Mouse (Mus musculus) liver, embryonic 15.5 days (tissue): ENCODE results near the gene Akr1b10. TPM values are rescaled to one million over a fixed set of nuclear protein-coding genes. Genes with fewer than 3 reads are reported as not detected.
"Not testable (repeated sequence)": the region's sequence is repeated elsewhere in the genome, so short reads cannot be mapped to it uniquely, and the experiment has no call there.

Experiments used
- ATAC-seq: fragments of 200-750 bp; cut with Nextera tagmentation; 2 replicates; pipeline ENCODE4 v1.8.0; 2017; ENCODE audit warnings: moderate number of reproducible peaks, mild to moderate bottlenecking, moderate library complexity; ENCODE audit not compliant: insufficient read depth
- H3K27ac ChIP-seq: fragments of 300-500 bp; sonication (generic); replicated peaks from 2 replicates; pipeline ENCODE4 v1.5.1; 2015; ENCODE audit warnings: mild to moderate bottlenecking, inconsistent platforms
- H3K27me3 ChIP-seq: fragments of 300-500 bp; sonication (generic); 2 replicates; pipeline ENCODE4 v1.6.1; 2015; ENCODE audit warnings: mild to moderate bottlenecking, inconsistent platforms
- H3K36me3 ChIP-seq: fragments of 300-500 bp; sonication (generic); replicated peaks from 2 replicates; pipeline ENCODE4 v1.6.1; 2015; ENCODE audit warnings: moderate library complexity, mild to moderate bottlenecking, inconsistent platforms
- H3K4me1 ChIP-seq: fragments of 300-500 bp; sonication (generic); replicated peaks from 2 replicates; pipeline ENCODE4 v1.6.1; 2015; ENCODE audit warnings: inconsistent platforms
- H3K4me2 ChIP-seq: fragments of 300-500 bp; sonication (generic); 2 replicates; pipeline ENCODE4 v1.6.1; 2015; ENCODE audit warnings: moderate library complexity, mild to moderate bottlenecking, inconsistent platforms
- H3K4me3 ChIP-seq: fragments of 300-500 bp; sonication (generic); replicated peaks from 2 replicates; pipeline ENCODE4 v1.5.1; 2015; ENCODE audit warnings: mild to moderate bottlenecking, inconsistent platforms
- H3K9ac ChIP-seq: fragments of 300-500 bp; sonication (generic); 2 replicates; pipeline ENCODE4 v1.6.1; 2015; ENCODE audit warnings: moderate library complexity, mild to moderate bottlenecking, inconsistent platforms
- H3K9me3 ChIP-seq: fragments of 300-500 bp; sonication (generic); replicated peaks from 2 replicates; pipeline ENCODE4 v1.6.1; 2016; ENCODE audit warnings: inconsistent platforms
- WGBS: fragments of 180-500 bp; shearing (Covaris S2); methylation state at CpG from one replicate; pipeline ENCODE4 v1.1.7; 2015; ENCODE audit warnings: mixed read lengths; ENCODE audit not compliant: insufficient replicate concordance; 5-methylcytosine and 5-hydroxymethylcytosine counted together
- polyA plus RNA-seq: library from polyadenylated mRNA; unstranded; fragments of >200 nt; fragmentation: Nextera tagmentation; extraction: Ambion mirVana; gene quantifications from 2 replicates; pipeline ENCODE4 v1.2.1, GENCODE M21; 2015

Akr1b10 gene
- polyA plus RNA-seq, 1 experiment from 2014 or later: 8.7 TPM

GRCm38 (mm10) chr6:34412023-34412422 is 28.0 kb downstream of the Akr1b10 start, which contains the start of gene Akr1b7:
Gene Akr1b7 (plus strand): TSS chr6:34412334.
- H3K9me3 ChIP-seq: no peaks in the 10 kb centered on the region
- no peaks in the 10 kb centered on the region for H3K36me3 ChIP-seq
- ATAC-seq: 0 out of 2 replicates have a peak, but pooled peaks have one; percentile 25
- H3K4me1 ChIP-seq: peaks cover 12% of the 10 kb centered on the region; the same call in 1 of the 2 replicates
- 50% methylated on average over 6 of the region's 6 CpGs for WGBS
- H3K27me3 ChIP-seq: no peaks in the 10 kb centered on the region
- H3K4me2 ChIP-seq: no peak within 1 kb of the TSS
- no peak within 1 kb of the TSS for H3K27ac ChIP-seq
- no peak within 1 kb of the TSS for H3K9ac ChIP-seq
- no peak within 1 kb of the TSS for H3K4me3 ChIP-seq

DNA sequence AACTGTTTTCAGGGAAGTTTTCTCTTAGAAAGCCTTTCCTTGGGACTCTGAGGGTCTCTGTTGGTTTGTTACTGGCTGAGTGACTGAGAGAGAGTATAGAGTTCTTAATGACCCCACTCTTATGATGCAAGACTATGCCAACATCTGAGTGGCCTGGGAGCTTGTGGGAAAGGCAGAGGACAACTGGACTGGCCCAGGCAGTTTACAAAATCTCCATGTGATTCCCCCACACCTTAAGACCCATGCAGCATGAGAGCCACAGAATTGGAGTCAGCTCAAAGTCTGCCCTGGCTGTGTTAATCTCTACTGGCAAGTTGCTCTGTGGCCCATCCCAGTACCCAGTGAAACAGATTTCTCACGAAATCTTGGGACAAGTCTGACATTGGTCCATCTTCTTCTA is 28.7 kb downstream of the Akr1b10 start:
- no peaks in the 10 kb centered on the region for H3K36me3 ChIP-seq
- no peaks in the 10 kb centered on the region for H3K27me3 ChIP-seq
- H3K9me3 ChIP-seq: no peaks in the 10 kb centered on the region
- H3K4me3 ChIP-seq: no peak overlapping the region
- peaks cover 12% of the 10 kb centered on the region; the same call in 1 of the 2 replicates for H3K4me1 ChIP-seq
- H3K4me2 ChIP-seq: no peak overlapping the region
- no peak overlapping the region for H3K9ac ChIP-seq
- ATAC-seq: no peak
- H3K27ac ChIP-seq: no peak overlapping the region
- 58% methylated on average over 1 of the region's 1 CpGs for WGBS

DNA sequence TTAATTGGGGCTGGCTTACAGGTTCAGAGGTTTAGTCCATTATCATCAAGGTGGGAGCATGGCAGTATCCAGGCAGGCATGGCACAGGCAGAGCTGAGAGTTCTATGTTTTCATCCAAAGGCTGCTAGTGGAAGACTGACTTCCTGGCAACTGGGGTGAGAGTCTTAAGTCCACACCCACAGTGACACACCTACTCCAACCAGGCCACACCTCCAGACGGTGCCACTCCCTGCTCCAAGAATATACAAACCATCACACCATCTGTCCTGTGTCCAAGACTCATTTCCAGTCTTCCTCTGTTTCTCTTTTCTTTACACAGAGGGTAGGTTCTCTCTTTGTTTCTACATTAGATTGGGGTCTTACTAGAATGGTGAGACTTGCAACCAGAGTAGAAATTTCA is 29.4 kb downstream of the Akr1b10 start:
- not testable (repeated sequence) for H3K9me3 ChIP-seq, H3K9ac ChIP-seq, H3K4me2 ChIP-seq, H3K27ac ChIP-seq, H3K27me3 ChIP-seq, H3K4me3 ChIP-seq, H3K36me3 ChIP-seq, ATAC-seq
- H3K4me1 ChIP-seq: peaks cover 12% of the 10 kb centered on the region; the same call in 1 of the 2 replicates
- 26% methylated on average over 1 of the region's 1 CpGs for WGBS

DNA sequence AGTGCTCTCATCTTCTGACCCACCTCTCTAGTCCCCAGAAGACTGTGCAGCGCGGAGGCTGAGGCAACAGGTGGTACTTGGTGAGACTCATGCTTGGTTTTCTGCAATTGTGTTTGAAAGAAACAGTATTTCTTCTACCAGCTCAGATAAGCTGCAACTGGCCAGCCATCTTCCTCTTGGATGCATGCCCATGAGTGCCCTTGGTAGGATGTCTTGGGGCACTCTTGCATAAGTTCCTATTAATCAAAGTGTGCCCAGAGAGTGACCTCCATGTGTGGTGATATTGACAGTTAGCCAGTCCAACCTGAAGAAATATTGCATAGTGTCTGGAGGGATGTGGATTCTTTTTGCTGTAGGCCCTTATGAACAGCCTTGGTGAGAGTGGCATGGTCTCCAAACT is 32.5 kb downstream of the Akr1b10 start:
- H3K27me3 ChIP-seq: no peaks in the 10 kb centered on the region
- H3K4me2 ChIP-seq: no peak overlapping the region
- H3K4me1 ChIP-seq: peaks cover 12% of the 10 kb centered on the region; the same call in 1 of the 2 replicates
- no peak overlapping the region for H3K27ac ChIP-seq
- ATAC-seq: no peak
- no peaks in the 10 kb centered on the region for H3K36me3 ChIP-seq
- H3K4me3 ChIP-seq: no peak overlapping the region
- no peaks in the 10 kb centered on the region for H3K9me3 ChIP-seq
- 75% methylated on average over 2 of the region's 2 CpGs for WGBS
- no peak overlapping the region for H3K9ac ChIP-seq

- no peak overlapping the region for H3K4me3 ChIP-seq
- no peaks in the 10 kb centered on the region for H3K27me3 ChIP-seq
- no peaks in the 10 kb centered on the region for H3K36me3 ChIP-seq
- H3K27ac ChIP-seq: no peak overlapping the region
- H3K9me3 ChIP-seq: no peaks in the 10 kb centered on the region
- no peaks in the 10 kb centered on the region for H3K4me1 ChIP-seq
- no peak overlapping the region for H3K4me2 ChIP-seq
- no peak overlapping the region for H3K9ac ChIP-seq
- no peak for ATAC-seq
Observed at GRCm38 (mm10) chr6:34419071-34419470, 35.1 kb downstream of the Akr1b10 start.

DNA sequence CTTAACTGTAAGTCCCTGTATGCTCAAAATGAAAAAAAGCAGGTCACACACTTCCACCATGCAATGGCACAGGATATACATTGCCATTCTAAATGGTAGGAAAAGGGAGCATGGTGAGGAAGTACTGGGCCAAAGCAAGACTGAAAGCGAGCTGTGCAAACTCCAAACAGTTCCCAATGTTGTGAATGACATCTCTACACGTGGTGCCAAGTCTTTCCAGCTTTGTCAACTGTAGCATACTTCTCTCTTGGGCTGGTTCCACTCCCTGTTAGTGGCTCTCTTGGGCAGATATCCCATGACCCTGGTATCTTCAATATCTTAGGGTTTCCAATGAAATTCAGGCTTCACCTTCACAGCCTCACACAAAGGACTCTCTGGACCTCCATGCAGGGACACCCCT is 55.0 kb downstream of the Akr1b10 start:
- no peak overlapping the region for H3K4me3 ChIP-seq
- 37% methylated on average over 2 of the region's 2 CpGs for WGBS
- H3K36me3 ChIP-seq: no peaks in the 10 kb centered on the region
- no peaks in the 10 kb centered on the region for H3K4me1 ChIP-seq
- no peak for ATAC-seq
- H3K27me3 ChIP-seq: no peaks in the 10 kb centered on the region; the same call in 1 of the 2 replicates
- no peaks in the 10 kb centered on the region for H3K9me3 ChIP-seq
- H3K4me2 ChIP-seq: no peak overlapping the region
- H3K9ac ChIP-seq: no peak overlapping the region
- no peak overlapping the region for H3K27ac ChIP-seq

DNA sequence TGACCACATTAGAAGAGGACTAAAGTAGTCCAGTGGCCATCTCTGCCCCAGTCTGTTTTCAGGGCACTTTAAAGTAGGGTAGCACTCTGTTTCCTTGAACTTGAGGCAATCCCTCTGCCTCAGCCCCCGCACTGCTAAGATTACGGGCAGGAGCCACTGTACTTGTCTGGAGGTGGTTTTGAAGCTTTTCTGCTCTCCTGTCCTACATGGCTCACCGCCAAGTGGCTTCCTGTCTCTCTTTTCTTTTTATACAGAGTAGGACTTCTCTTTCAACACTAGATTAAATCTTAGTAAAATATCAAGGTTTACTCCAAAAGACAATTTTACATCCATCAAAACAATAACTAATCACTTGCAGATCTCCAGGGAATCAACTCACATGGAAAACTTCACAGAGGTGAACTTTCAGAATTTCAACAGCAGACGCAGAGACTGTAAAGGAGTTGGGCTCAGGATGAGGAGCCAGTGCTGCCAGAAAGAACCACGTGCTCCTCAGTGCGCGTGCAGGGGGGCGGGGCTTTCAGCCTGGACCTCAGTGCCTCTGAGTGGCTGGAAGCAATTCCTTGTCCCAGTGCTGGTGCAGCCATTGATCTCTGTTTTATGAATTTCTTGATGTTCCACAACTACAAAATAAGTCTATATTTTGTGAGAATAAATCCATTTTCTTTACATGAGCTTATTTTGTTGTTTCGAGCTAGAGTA is 57.7 kb downstream of the Akr1b10 start:
- WGBS: 59% methylated on average over 9 of the region's 9 CpGs
- ATAC-seq: no peak
- Histone ChIP-seq H3K36me3 (no peaks in the 10 kb centered on the region), H3K27me3 (no peaks in the 10 kb centered on the region; the same call in 1 of the 2 replicates), H3K4me2 (no peak overlapping the region), H3K27ac (no peak overlapping the region), H3K4me3 (no peak overlapping the region), H3K4me1 (no peaks in the 10 kb centered on the region), H3K9ac (no peak overlapping the region), H3K9me3 (no peaks in the 10 kb centered on the region)

GRCm38 (mm10) chr6:34443791-34444190 is 59.8 kb downstream of the Akr1b10 start:
- Histone ChIP-seq H3K4me2 (no peak overlapping the region), H3K4me3 (no peak overlapping the region), H3K4me1 (no peaks in the 10 kb centered on the region), H3K27ac (no peak overlapping the region), H3K9ac (no peak overlapping the region), H3K9me3 (no peaks in the 10 kb centered on the region), H3K27me3 (no peaks in the 10 kb centered on the region; the same call in 1 of the 2 replicates), H3K36me3 (no peaks in the 10 kb centered on the region)
- ATAC-seq: no peak
- WGBS: 57% methylated on average over 2 of the region's 2 CpGs

Other genes with a start within 250 kb of the Akr1b10 start
- gene Slc35b4, start 207.1 kb upstream of the Akr1b10 start, polyA plus RNA-seq: 19.5 and 21.4 TPM in 2 replicates
- 40.0 and 43.5 TPM in 2 replicates for gene Akr1b3, start 66.7 kb upstream of the Akr1b10 start, polyA plus RNA-seq
- gene Akr1b8, start 30.1 kb upstream of the Akr1b10 start, polyA plus RNA-seq: 4.4 and 4.8 TPM in 2 replicates
- gene Akr1b7, start 28.1 kb downstream of the Akr1b10 start, polyA plus RNA-seq: 17.6 and 18.1 TPM in 2 replicates
- gene Bpgm, start 92.0 kb downstream of the Akr1b10 start, polyA plus RNA-seq: 194 and 219 TPM in 2 replicates
- 58.0 and 63.2 TPM in 2 replicates for gene Cald1, start 214.3 kb downstream of the Akr1b10 start, polyA plus RNA-seq